Mouse (Mus musculus) testis, adult 2 months (tissue): Measurements from ENCODE around the gene Dyx1c1. TPM values are rescaled to one million over a fixed set of nuclear protein-coding genes. Genes with fewer than 3 reads are reported as not detected.

Source experiments
- H3K27ac ChIP-seq: fragments of 200-500 bp; 2 replicates; pipeline ENCODE4 v1.5.1; 2012; ENCODE audit warnings: low read depth, low read length; ENCODE audit not compliant: control insufficient read depth, insufficient read depth
- H3K27me3 ChIP-seq: fragments of 200-500 bp; 2 replicates; pipeline ENCODE4 v1.6.1; 2012; ENCODE audit warnings: mild to moderate bottlenecking, low read length, moderate library complexity; ENCODE audit not compliant: control insufficient read depth, insufficient read depth
- H3K36me3 ChIP-seq: fragments of 200-500 bp; 2 replicates; pipeline ENCODE4 v1.6.1; 2012; ENCODE audit warnings: mild to moderate bottlenecking, low read length; ENCODE audit not compliant: control insufficient read depth, insufficient read depth
- H3K4me1 ChIP-seq: fragments of 200-500 bp; 2 replicates; pipeline ENCODE4 v1.6.1; 2012; ENCODE audit warnings: low read length; ENCODE audit not compliant: control insufficient read depth, insufficient read depth
- H3K4me3 ChIP-seq: fragments of 200-500 bp; 2 replicates; pipeline ENCODE4 v1.5.1; 2012; ENCODE audit warnings: low read depth, mild to moderate bottlenecking, low read length, moderate library complexity, mixed read lengths; ENCODE audit not compliant: control insufficient read depth
- CTCF ChIP-seq: fragments of 200-500 bp; IDR thresholded peaks from 2 replicates; pipeline ENCODE4 v1.5.1; 2012; ENCODE audit warnings: low read depth, mild to moderate bottlenecking, inconsistent platforms, low read length, moderate library complexity; ENCODE audit not compliant: control insufficient read depth, insufficient read depth, insufficient replicate concordance
- POLR2A ChIP-seq: fragments of 200-500 bp; IDR thresholded peaks from 2 replicates; pipeline ENCODE4 v1.6.1; 2012; ENCODE audit warnings: low read depth, mild to moderate bottlenecking, inconsistent platforms, low read length, moderate library complexity; ENCODE audit not compliant: control insufficient read depth
- polyA plus RNA-seq: library from polyadenylated mRNA; depleted of rRNA; stranded (reverse); fragments of >200 nt; gene quantifications from 2 replicates; pipeline ENCODE4 v1.2.3, GENCODE M21; 2012

Gene Dyx1c1
- polyA plus RNA-seq, 1 experiment = 13.5 TPM

DNA sequence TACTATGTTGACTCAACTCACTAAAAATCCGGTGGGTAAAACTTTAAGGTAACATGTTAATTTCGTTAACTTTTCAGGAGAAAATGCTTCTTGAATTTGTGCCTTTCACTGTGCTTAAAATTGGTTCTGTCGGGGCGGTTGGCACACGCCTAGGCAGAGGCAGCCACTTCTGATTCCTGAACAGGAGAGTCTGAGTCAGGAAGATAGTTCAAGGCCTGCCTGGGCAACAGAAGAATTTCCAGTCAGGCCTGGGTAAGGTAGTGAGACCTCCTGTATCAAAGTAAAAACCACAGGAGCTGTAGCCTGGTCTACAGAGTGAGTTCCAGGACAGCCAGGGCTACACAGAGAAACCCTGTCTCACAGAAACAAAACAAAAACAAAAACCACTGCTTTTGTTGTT lies 34.0 kb downstream of the Dyx1c1 start:
- H3K36me3 ChIP-seq = no peaks in the 10 kb centered on the region
- no peaks in the 10 kb centered on the region for H3K27me3 ChIP-seq
- H3K4me3 ChIP-seq = no peak overlapping the region
- H3K27ac ChIP-seq = no peak overlapping the region
- H3K4me1 ChIP-seq = 0 out of 2 replicates have a peak, but pooled peaks cover 2% of the 10 kb centered on the region
- TF ChIP-seq CTCF (no peak), POLR2A (no peak)

DNA sequence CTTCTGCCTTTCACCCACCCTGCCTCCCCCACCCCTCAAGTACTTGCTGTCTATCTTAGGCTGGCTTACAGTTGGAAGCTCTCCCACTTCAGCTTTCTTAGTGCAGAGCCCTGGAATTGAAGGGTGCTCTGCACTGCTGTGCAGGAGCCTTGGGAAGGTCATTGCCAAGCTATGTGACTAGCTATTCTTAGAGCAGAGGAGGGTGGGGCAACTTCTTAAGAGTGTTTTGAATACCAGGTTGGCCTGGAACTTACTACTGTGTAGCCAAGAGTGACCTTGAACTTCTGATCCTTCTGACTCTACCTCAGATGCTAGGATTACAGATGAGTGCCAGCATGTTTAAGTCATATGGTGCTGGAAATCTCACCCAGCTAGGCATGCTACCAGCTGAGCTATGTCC lies 37.6 kb downstream of the Dyx1c1 start:
- no peak overlapping the region for H3K4me3 ChIP-seq
- H3K4me1 ChIP-seq = 0 out of 2 replicates have a peak, but pooled peaks cover 2% of the 10 kb centered on the region
- H3K27ac ChIP-seq = no peak overlapping the region
- no peaks in the 10 kb centered on the region for H3K27me3 ChIP-seq
- no peak for TF ChIP-seq POLR2A
- no peak for TF ChIP-seq CTCF
- H3K36me3 ChIP-seq = no peaks in the 10 kb centered on the region

DNA sequence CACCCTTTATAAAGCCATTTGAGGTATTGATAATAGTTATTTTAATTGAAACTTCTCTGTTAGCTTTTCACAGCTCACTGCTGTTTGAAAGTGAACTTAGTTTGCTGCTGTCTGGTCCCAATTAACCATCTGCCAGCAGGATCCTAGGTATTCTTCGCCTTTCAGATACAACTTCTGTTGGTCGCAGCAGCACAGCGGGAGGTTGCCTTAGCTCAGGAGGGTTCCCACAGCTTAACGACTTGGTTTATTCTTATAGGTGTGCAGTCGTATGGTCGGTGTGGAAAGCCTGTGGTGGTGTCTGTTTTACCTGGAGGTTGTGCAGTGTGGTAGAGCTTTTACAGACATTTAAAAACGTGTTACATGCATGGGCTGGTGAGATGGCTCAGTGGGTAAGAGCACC lies 38.2 kb downstream of the Dyx1c1 start:
- no peak for TF ChIP-seq CTCF
- TF ChIP-seq POLR2A = no peak

DNA sequence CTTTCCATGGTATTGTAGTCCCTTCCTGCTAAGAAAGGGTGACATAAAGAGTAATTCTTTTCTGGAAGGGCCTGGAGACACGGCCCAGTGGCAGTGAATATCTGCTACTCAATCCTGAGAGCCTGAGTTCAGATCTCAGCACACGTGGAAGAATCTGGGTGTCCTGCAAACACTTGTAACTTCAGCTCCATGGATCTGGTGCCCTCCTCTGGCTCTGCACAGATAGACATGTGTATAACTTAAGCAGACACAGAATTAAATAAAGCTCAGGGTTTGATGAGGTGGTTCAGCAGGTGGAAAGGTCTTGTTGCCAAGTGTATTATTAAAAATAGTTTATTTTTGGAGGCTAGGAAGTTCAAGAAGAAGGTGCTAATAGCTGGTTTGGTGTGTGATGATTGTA lies 41.9 kb downstream of the Dyx1c1 start:
- no peaks in the 10 kb centered on the region for H3K27me3 ChIP-seq
- H3K4me3 ChIP-seq = no peak overlapping the region
- TF ChIP-seq POLR2A (no peak), CTCF (no peak)
- peaks cover 2% of the 10 kb centered on the region; the same call in 1 of the 2 replicates for H3K36me3 ChIP-seq
- H3K4me1 ChIP-seq = 0 out of 2 replicates have a peak, but pooled peaks cover 2% of the 10 kb centered on the region
- H3K27ac ChIP-seq = no peak overlapping the region

More for the DNA sequence above, 38.2 kb downstream of the Dyx1c1 start:
- Histone ChIP-seq H3K27ac (no peak overlapping the region), H3K4me1 (0 out of 2 replicates have a peak, but pooled peaks cover 2% of the 10 kb centered on the region), H3K27me3 (no peaks in the 10 kb centered on the region), H3K36me3 (no peaks in the 10 kb centered on the region; the same call in 1 of the 2 replicates), H3K4me3 (no peak overlapping the region)

DNA sequence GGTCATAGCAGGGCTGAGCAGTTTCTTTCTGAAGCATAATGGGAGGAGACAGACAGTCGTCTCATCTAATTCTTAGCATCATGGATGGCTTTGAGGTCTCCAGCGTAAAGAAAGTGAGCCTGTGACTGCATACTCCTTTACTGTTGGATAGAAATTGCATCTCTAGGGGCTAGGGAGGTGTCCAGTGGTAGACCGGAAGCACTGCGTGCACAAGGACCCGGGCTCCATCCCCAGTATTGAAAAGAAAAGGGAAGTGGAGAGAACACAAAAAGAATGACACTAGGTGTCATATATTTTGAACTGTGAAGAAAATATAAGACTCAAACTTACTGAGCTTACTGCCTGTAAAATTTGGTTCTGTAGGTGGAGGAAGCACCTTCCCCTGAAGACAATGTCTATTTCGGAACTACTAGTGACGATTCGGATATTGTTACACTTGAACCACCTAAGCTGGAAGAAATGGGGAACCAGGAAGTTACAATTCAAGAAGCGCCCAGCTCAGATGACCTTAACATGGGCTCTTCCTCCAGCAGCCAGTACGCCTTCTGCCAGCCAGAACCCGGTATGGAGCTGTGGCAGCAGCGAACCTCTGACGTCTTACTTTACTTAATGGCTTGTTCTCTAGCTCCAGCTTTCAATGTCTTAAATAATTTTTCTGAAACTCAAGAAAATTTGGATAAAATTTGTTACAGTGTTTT lies 42.9 kb downstream of the Dyx1c1 start:
- no peak for TF ChIP-seq CTCF
- TF ChIP-seq POLR2A = no peak
- no peak overlapping the region for H3K27ac ChIP-seq
- no peak overlapping the region for H3K4me3 ChIP-seq
- no peaks in the 10 kb centered on the region for H3K4me1 ChIP-seq
- no peaks in the 10 kb centered on the region for H3K27me3 ChIP-seq
- H3K36me3 ChIP-seq = peaks cover 2% of the 10 kb centered on the region; the same call in 1 of the 2 replicates

DNA sequence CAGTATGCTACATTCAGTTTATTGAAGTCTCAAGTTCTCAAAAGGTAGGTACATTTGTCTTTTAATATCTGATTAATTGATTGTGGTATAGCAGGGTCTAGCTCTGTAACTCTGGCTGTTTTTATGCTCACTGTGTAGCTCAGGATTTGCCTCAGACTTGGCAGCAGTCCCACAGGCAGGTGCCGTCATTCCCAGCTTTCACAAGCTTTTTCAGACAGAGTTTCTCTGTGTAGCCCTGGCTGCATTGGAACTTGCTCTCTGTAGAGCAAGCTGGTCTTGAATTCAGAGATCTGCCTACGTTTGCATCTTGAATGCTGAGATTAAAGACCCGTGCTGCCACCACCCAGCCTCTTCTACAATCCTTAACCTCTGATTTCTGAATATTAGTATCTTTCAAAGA lies 43.6 kb downstream of the Dyx1c1 start:
- no peaks in the 10 kb centered on the region for H3K27me3 ChIP-seq
- H3K36me3 ChIP-seq = peaks cover 2% of the 10 kb centered on the region; the same call in 1 of the 2 replicates
- no peak overlapping the region for H3K27ac ChIP-seq
- H3K4me3 ChIP-seq = no peak overlapping the region
- TF ChIP-seq CTCF (no peak), POLR2A (no peak)
- H3K4me1 ChIP-seq = no peaks in the 10 kb centered on the region

DNA sequence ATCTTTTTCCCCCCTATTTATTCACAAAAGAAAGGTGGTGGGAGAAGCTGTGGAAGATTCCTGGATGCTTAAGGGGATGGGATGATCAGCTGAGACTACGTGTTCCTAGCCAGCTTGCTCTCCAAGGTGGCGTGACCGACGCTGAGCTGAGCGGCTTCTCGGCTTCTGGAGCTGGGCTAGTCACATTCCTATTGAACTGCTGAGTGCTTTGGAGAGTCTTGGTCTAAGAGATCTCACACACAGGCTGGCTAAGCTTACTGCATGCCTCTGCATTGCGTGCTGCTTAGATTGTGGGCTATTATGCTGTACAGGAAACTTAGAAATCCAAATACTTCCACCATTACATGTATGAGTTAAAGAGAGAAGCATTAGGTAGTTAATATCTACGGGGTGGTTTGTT lies 45.5 kb downstream of the Dyx1c1 start:
- H3K4me1 ChIP-seq = no peaks in the 10 kb centered on the region
- no peak overlapping the region for H3K4me3 ChIP-seq
- no peak overlapping the region for H3K27ac ChIP-seq
- TF ChIP-seq POLR2A = no peak
- TF ChIP-seq CTCF = no peak
- peaks cover 2% of the 10 kb centered on the region; the same call in 1 of the 2 replicates for H3K36me3 ChIP-seq
- no peaks in the 10 kb centered on the region for H3K27me3 ChIP-seq

DNA sequence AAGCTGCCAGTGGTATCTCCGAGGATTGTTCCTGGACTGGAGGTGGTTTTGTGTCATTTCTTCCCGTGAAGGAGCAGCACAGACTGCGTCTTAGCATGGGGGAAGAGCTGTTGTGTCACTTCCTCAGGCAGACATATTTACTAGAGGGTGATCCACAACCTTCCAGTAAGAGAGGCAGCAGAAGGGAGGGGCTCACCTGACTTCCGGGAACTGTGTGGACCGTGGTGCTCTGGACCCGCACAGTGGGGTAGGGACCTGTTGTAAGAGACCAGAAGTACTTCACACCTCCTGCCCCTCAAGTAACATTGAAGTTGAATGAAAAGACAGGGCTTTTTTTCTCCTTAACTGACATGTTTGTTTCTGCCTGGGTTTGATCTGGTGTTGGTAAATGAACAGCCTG lies 46.5 kb downstream of the Dyx1c1 start:
- Histone ChIP-seq H3K27ac (no peak overlapping the region), H3K4me1 (no peaks in the 10 kb centered on the region), H3K36me3 (peaks cover 2% of the 10 kb centered on the region; the same call in 1 of the 2 replicates), H3K4me3 (no peak overlapping the region), H3K27me3 (no peaks in the 10 kb centered on the region)
- TF ChIP-seq POLR2A = no peak
- TF ChIP-seq CTCF = no peak
